Comparison of ENCODE assay signal across 8 mouse cellular contexts in genomic region chr5:150522867-150523234, GRCm38 (mm10). TPM values are rescaled to one million over a fixed set of nuclear protein-coding genes. Genes with fewer than 3 reads are reported as not detected.
DNase-seq lines count a peak whose midpoint lies in the region; ATAC-seq and TF ChIP-seq lines count a peak whose summit lies in the region.

No protein-coding gene starts in this region.

- H3K36me3 ChIP-seq in heart, embryonic 13.5 days: peaks cover 8% of the 10 kb centered on the region; the same call in 1 of the 2 replicates
- peaks cover 19% of the 10 kb centered on the region for H3K36me3 ChIP-seq in G1E (replicated peaks)
- peaks cover 19% of the 10 kb centered on the region for H3K36me3 ChIP-seq in hindbrain, embryonic 10.5 days
- H3K36me3 ChIP-seq in midbrain, embryonic 10.5 days: peaks cover 12% of the 10 kb centered on the region

- H3K4me2 ChIP-seq in heart, embryonic 13.5 days: peak overlapping the region; percentile 77

- DNase-seq in heart, adult 8-10 months (ENCODE audit: low spot score): no peak
- peak; percentile 8 for DNase-seq in G1E (ENCODE audit: low spot score)
- no peak for DNase-seq in hindbrain, embryonic 10.5 days (ENCODE audit: low spot score)
- DNase-seq in midbrain, embryonic 10.5 days (ENCODE audit: low spot score): no peak
- no peak for DNase-seq in urinary bladder, postnatal 14 days (ENCODE audit: low spot score)
- no peak for DNase-seq in layer of hippocampus, adult 8-10 months (ENCODE audit: low spot score in 2 of 2)
- DNase-seq in B cell, adult 2 months: no peak

- H3K27me3 ChIP-seq in heart, embryonic 13.5 days (replicated peaks): peaks cover 1% of the 10 kb centered on the region; the same call in 1 of the 2 replicates
- H3K27me3 ChIP-seq in G1E (ENCODE audit: insufficient read depth, low read length): peaks cover under 1% of the 10 kb centered on the region
- no peaks in the 10 kb centered on the region for H3K27me3 ChIP-seq in hindbrain, embryonic 10.5 days (ENCODE audit: insufficient read depth, poor library complexity, severe bottlenecking)
- no peaks in the 10 kb centered on the region for H3K27me3 ChIP-seq in midbrain, embryonic 10.5 days (ENCODE audit: low read depth, poor library complexity, severe bottlenecking)

- TF ChIP-seq CTCF in G1E (IDR thresholded peaks at IDR 0.05; ENCODE audit: low read depth, low read length): no peak

- peak overlapping the region; percentile 74 for H3K27ac ChIP-seq in heart, embryonic 13.5 days (replicated peaks)
- H3K27ac ChIP-seq in hindbrain, embryonic 10.5 days: peak overlapping the region; percentile 95
- peak overlapping the region; percentile 96 for H3K27ac ChIP-seq in midbrain, embryonic 10.5 days (replicated peaks)

- H3K9ac ChIP-seq in heart, embryonic 13.5 days: peak overlapping the region; percentile 93

- no peak for ATAC-seq in heart, embryonic 13.5 days (ENCODE audit: extremely low read depth, insufficient number of reproducible peaks, low FRiP score, low TSS enrichment)
- ATAC-seq in G1E (ENCODE audit: extremely low read depth, insufficient number of reproducible peaks, low FRiP score, poor library complexity, severe bottlenecking): no peak; the same call in 1 of the 2 replicates

- peaks cover 16% of the 10 kb centered on the region for H3K4me1 ChIP-seq in heart, embryonic 13.5 days
- peaks cover 17% of the 10 kb centered on the region for H3K4me1 ChIP-seq in G1E (ENCODE audit: insufficient read depth, low read depth, low read length)
- peaks cover 16% of the 10 kb centered on the region; the same call in 1 of the 2 replicates for H3K4me1 ChIP-seq in hindbrain, embryonic 10.5 days (replicated peaks)
- peaks cover 18% of the 10 kb centered on the region for H3K4me1 ChIP-seq in midbrain, embryonic 10.5 days

- H3K9me3 ChIP-seq in heart, embryonic 13.5 days: no peaks in the 10 kb centered on the region
- H3K9me3 ChIP-seq in G1E (replicated peaks): no peaks in the 10 kb centered on the region
- H3K9me3 ChIP-seq in hindbrain, embryonic 10.5 days: no peaks in the 10 kb centered on the region
- H3K9me3 ChIP-seq in midbrain, embryonic 10.5 days (replicated peaks): no peaks in the 10 kb centered on the region

- WGBS in heart, embryonic 13.5 days: 8% methylated on average over 11 of the region's 11 CpGs
- 10% methylated on average over 11 of the region's 11 CpGs for WGBS in hindbrain, embryonic 10.5 days
- 15% methylated on average over 11 of the region's 11 CpGs for WGBS in midbrain, embryonic 10.5 days

- peak overlapping the region; percentile 86 for H3K4me3 ChIP-seq in heart, embryonic 13.5 days
- H3K4me3 ChIP-seq in G1E (ENCODE audit: low read depth, low read length): peak overlapping the region; percentile 95
- H3K4me3 ChIP-seq in hindbrain, embryonic 10.5 days: peak overlapping the region; percentile 82
- peak overlapping the region; percentile 87 for H3K4me3 ChIP-seq in midbrain, embryonic 10.5 days

RNA-seq across cellular contexts. Expression of gene Brca2, which starts 0.4 kb away (rescaled TPM):
- polyA plus RNA-seq in heart, embryonic 13.5 days (2015; fragmentation: Nextera tagmentation; extraction: Ambion mirVana): 16.6 and 20.2 TPM in 2 replicates
- total RNA-seq in heart, adult 8-10 months (2022): 1 to 10 TPM; 1.4 to 3.1 (median 2.1) TPM
- total RNA-seq in G1E (2014; fragmentation: Nextera tagmentation) (104 and 119 TPM in 2 replicates), G1E (2017) (31.5 and 39.7 TPM in 2 replicates)
- 9.0 and 13.9 TPM in 2 replicates for polyA plus RNA-seq in G1E (2012)
- 21.1 and 38.8 TPM in 2 replicates for polyA plus RNA-seq in hindbrain, embryonic 10.5 days (2016; fragmentation: Nextera tagmentation; extraction: Ambion mirVana)
- polyA plus RNA-seq in midbrain, embryonic 10.5 days (2016; fragmentation: Nextera tagmentation; extraction: Ambion mirVana): 34.9 and 36.1 TPM in 2 replicates
- 10 to 100 TPM in 1 of 4 experiments, 1 to 10 TPM in 3; 5.9 to 10.4 (median 6.8) TPM for total RNA-seq in layer of hippocampus, adult 8-10 months (2022)

RNA-seq across cellular contexts. Expression of gene Zar1l, which starts 4.9 kb away (rescaled TPM):
- not detected in 2 replicates for polyA plus RNA-seq in heart, embryonic 13.5 days (2015; fragmentation: Nextera tagmentation; extraction: Ambion mirVana)
- not detected for total RNA-seq in heart, adult 8-10 months (2022)
- total RNA-seq in G1E (2014; fragmentation: Nextera tagmentation): not detected in 2 replicates
- not detected in 2 replicates for total RNA-seq in G1E (2017)
- not detected in 2 replicates for polyA plus RNA-seq in G1E (2012)
- polyA plus RNA-seq in hindbrain, embryonic 10.5 days (2016; fragmentation: Nextera tagmentation; extraction: Ambion mirVana): not detected in 2 replicates
- not detected in 2 replicates for polyA plus RNA-seq in midbrain, embryonic 10.5 days (2016; fragmentation: Nextera tagmentation; extraction: Ambion mirVana)
- total RNA-seq in layer of hippocampus, adult 8-10 months (2022): under 1 TPM in 1 of 4 experiments, not detected in 3; 0.43 TPM
